Mouse (Mus musculus) lung, embryonic 15.5 days (tissue): ENCODE measurements around the gene Synpo2. TPM values are rescaled to one million over a fixed set of nuclear protein-coding genes. Genes with fewer than 3 reads are reported as not detected.

Experiments used
- ATAC-seq: fragments of 200-750 bp; cut with Nextera tagmentation; 2 replicates; pipeline ENCODE4 v1.8.0; 2017; ENCODE audit warnings: moderate number of reproducible peaks, borderline replicate concordance; ENCODE audit not compliant: low FRiP score, low TSS enrichment; ENCODE audit errors: extremely low read depth
- H3K27ac ChIP-seq: fragments of 300-500 bp; sonication (generic); 2 replicates; pipeline ENCODE4 v1.5.1; 2015; ENCODE audit warnings: moderate library complexity, mild to moderate bottlenecking, inconsistent platforms
- H3K27me3 ChIP-seq: fragments of 300-500 bp; sonication (generic); 2 replicates; pipeline ENCODE4 v1.6.1; 2015; ENCODE audit warnings: inconsistent platforms
- H3K36me3 ChIP-seq: fragments of 300-500 bp; sonication (generic); 2 replicates; pipeline ENCODE4 v1.6.1; 2015; ENCODE audit warnings: inconsistent platforms
- H3K4me1 ChIP-seq: fragments of 300-500 bp; sonication (generic); 2 replicates; pipeline ENCODE4 v1.6.1; 2015; ENCODE audit warnings: inconsistent platforms
- H3K4me2 ChIP-seq: fragments of 300-500 bp; sonication (generic); 2 replicates; pipeline ENCODE4 v1.6.1; 2015; ENCODE audit warnings: inconsistent platforms, mild to moderate bottlenecking, moderate library complexity
- H3K4me3 ChIP-seq: fragments of 300-500 bp; sonication (generic); 2 replicates; pipeline ENCODE4 v1.5.1; 2015; ENCODE audit warnings: mild to moderate bottlenecking, inconsistent platforms
- H3K9ac ChIP-seq: fragments of 300-500 bp; sonication (generic); 2 replicates; pipeline ENCODE4 v1.6.1; 2015; ENCODE audit warnings: inconsistent platforms
- H3K9me3 ChIP-seq: fragments of 300-500 bp; sonication (generic); 2 replicates; pipeline ENCODE4 v1.6.1; 2016; ENCODE audit warnings: inconsistent platforms
- WGBS: fragments of 180-500 bp; shearing (Covaris S2); methylation state at CpG from one replicate; pipeline ENCODE4 v1.1.7; 2015; 5-methylcytosine and 5-hydroxymethylcytosine counted together
- polyA plus RNA-seq: library from polyadenylated mRNA; unstranded; fragments of >200 nt; fragmentation: Nextera tagmentation; extraction: Ambion mirVana; gene quantifications from 2 replicates; pipeline ENCODE4 v1.2.1, GENCODE M21; 2015

Gene Synpo2
- polyA plus RNA-seq, 1 experiment from 2014 or later = 11.3 TPM

DNA sequence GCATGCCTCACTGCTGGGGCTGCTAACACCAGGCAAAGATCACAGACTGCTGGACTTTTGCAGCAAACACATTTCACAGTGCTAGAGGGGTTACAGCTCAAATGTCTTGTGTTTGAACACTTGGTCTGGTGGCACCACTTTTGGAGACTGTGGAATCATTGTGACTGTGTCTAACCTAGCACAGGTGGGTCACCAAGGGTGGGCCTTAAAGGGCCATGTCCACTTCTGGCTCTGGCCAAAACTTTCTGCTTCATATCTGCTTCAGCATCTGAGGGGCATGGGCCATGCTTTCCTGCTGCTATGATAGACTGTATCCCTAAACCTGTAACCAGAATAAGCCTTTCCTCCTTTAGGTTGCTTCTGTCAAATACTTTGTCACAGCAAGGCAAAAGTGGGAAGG, 1.5 kb upstream of the Synpo2 start:
- no peak for ATAC-seq
- Histone ChIP-seq H3K27ac (no peak overlapping the region), H3K4me2 (no peak overlapping the region), H3K9ac (no peak overlapping the region), H3K36me3 (no peaks in the 10 kb centered on the region), H3K9me3 (no peaks in the 10 kb centered on the region), H3K4me1 (peaks cover 12% of the 10 kb centered on the region), H3K27me3 (peaks cover 12% of the 10 kb centered on the region; the same call in 1 of the 2 replicates), H3K4me3 (no peak overlapping the region)

DNA sequence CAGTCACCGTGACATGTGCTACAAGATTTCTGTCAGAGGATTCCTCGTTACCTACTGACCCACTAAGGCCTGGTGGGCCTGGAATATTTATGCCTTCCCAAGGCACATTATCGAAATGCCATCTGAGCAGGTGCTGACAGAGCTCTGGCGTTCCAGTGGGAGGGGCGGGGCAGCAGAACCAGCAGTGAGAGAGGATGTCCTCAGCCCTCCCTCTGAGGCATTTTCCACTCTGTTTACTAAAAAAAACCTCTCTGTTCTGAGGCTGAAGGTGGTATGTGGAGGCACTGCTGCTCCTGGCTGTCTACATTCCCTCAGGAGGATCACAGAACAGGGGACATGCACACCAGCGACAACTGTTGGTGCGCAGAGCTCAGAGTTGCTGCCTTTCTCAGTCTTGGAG, 1.1 kb upstream of the Synpo2 start:
- H3K9me3 ChIP-seq = no peaks in the 10 kb centered on the region
- no peak overlapping the region for H3K4me2 ChIP-seq
- H3K36me3 ChIP-seq = no peaks in the 10 kb centered on the region
- peaks cover 12% of the 10 kb centered on the region; the same call in 1 of the 2 replicates for H3K27me3 ChIP-seq
- no peak overlapping the region for H3K27ac ChIP-seq
- WGBS = 24% methylated on average over 7 of the region's 7 CpGs
- ATAC-seq = peak; percentile 23; the same call in 1 of the 2 replicates
- peaks cover 12% of the 10 kb centered on the region for H3K4me1 ChIP-seq
- no peak overlapping the region for H3K4me3 ChIP-seq
- no peak overlapping the region for H3K9ac ChIP-seq

DNA sequence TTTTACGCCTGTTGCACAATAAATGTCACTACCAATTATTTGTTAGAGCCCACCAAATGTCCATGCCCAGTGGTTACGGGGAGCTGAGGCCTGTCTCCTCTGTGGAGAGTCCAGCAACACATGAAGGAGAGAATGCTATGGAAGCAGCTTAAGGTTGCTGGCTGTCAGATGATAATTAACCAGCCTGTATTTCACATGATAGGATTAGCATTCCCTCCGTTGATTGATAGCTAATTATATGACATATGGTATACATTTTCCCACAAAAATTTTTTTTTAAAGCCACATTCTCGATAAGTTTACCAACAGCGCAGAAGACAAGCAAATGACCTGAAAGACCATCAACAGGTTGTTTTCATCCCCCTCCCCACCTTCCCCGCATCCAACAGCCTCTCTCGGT, 454 bp downstream of the Synpo2 start:
- H3K9me3 ChIP-seq = no peaks in the 10 kb centered on the region
- peak overlapping the region; percentile 44 for H3K4me3 ChIP-seq
- H3K9ac ChIP-seq = peak overlapping the region; percentile 40
- WGBS = 29% methylated on average over 7 of the region's 7 CpGs
- no peaks in the 10 kb centered on the region for H3K36me3 ChIP-seq
- H3K4me2 ChIP-seq = peak overlapping the region; percentile 71
- peaks cover 12% of the 10 kb centered on the region; the same call in 1 of the 2 replicates for H3K27me3 ChIP-seq
- no peak for ATAC-seq
- peaks cover 12% of the 10 kb centered on the region for H3K4me1 ChIP-seq
- H3K27ac ChIP-seq = no peak overlapping the region

DNA sequence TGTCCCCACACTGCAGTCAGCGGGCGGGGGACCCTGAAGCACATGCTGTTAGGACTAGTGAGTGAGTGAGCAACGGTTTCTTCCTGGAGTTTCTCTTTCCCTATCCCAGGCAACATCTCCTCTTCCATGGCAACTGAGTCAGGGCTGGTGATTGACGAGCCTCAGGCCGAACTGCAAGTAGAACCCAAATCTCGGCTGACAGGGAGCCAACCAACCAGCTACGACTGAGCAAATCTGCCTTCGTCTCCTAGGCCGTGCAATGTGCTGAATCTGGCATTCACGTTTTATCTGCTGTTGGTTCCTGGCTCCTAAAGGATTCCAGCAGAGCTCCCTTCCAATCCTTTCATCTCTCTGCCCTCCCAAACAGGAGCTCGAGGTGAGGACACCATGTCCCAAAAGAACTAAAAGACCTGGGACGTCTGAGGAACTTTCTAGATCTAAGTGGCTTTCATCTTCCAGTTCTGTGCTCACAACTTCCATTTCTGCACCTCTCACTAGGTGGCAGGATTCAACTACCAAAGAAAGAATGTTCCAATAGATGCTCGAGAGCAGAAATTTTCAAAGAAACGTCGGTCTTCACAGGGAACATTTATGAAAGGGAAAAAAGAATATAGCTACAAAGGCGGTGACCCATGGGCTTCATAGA, 1.6 kb downstream of the Synpo2 start:
- no peaks in the 10 kb centered on the region for H3K9me3 ChIP-seq
- H3K36me3 ChIP-seq = no peaks in the 10 kb centered on the region
- peaks cover 12% of the 10 kb centered on the region for H3K4me1 ChIP-seq
- H3K4me3 ChIP-seq = peak overlapping the region; percentile 9; the same call in 1 of the 2 replicates
- peak overlapping the region; percentile 19; the same call in 1 of the 2 replicates for H3K4me2 ChIP-seq
- H3K27ac ChIP-seq = no peak overlapping the region
- H3K9ac ChIP-seq = no peak overlapping the region
- H3K27me3 ChIP-seq = peaks cover 12% of the 10 kb centered on the region; the same call in 1 of the 2 replicates
- no peak for ATAC-seq
- WGBS = 40% methylated on average over 16 of the region's 16 CpGs

DNA sequence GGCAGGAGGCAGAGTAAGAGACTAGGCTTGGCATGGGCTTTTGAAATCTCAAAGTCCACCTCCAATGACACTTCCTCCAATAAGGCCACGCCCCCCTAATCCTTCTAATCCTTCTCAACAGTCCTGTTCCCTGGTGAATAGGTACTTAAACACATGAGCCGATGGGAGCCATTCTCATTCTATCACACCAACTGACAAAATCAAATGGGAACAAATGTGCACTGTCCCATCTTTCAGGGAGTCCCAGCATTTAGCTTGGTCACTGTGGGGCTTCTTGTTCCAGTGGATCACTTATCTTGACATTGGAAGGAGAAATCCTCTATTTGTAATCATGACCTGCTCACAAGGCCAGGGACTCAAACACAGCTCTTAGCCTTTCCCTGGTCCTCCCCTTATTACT, 4.3 kb downstream of the Synpo2 start:
- Histone ChIP-seq H3K4me2 (no peak overlapping the region), H3K36me3 (no peaks in the 10 kb centered on the region), H3K9ac (no peak overlapping the region), H3K27ac (no peak overlapping the region), H3K9me3 (no peaks in the 10 kb centered on the region), H3K4me1 (peaks cover 6% of the 10 kb centered on the region), H3K27me3 (peaks cover 3% of the 10 kb centered on the region; the same call in 1 of the 2 replicates), H3K4me3 (no peak overlapping the region)
- WGBS = 85% methylated on average over 2 of the region's 2 CpGs
- no peak for ATAC-seq

DNA sequence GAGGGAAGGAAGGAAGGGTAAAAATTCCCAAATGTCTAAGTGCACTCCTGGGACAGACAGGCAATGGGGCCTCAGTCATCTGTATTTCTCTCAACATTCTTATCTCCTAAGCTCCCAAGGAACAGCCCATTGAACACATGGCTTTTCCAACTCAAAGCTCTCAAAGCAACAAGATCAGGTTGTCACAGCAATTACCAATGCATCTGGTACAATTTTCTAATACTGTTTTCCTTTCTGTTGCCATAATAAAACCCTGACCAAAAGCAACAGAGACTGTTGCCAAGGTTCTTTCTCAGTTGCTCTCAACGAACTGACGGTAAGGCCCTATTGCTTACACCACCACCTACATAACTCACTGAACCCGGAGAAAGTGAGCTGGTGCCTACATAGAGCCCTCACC, 8.7 kb downstream of the Synpo2 start:
- no peak for ATAC-seq
- Histone ChIP-seq H3K4me3 (no peak overlapping the region), H3K9ac (no peak overlapping the region), H3K9me3 (no peaks in the 10 kb centered on the region), H3K4me2 (no peak overlapping the region), H3K36me3 (no peaks in the 10 kb centered on the region), H3K4me1 (no peaks in the 10 kb centered on the region), H3K27ac (no peak overlapping the region), H3K27me3 (no peaks in the 10 kb centered on the region)
- 82% methylated on average over 3 of the region's 3 CpGs for WGBS

DNA sequence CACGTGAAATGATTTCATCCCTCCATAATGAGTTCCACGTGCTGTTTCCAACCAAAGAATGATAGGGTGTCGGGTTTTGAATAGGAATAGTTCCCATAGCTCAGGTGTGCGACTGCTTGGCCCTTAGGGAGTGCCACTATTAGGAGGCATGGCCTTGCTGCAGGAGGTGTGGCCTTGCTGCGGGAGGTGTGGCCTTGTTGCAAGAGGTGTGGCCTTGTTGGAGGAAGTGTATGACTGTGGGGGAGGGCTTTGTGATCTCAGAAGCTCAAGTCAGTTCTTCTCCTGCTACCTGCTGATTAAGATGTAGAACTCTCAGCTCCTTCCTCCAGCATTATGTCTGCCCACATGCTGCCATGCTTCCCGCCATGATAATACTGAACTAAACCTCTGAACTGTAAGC, 17.3 kb downstream of the Synpo2 start:
- 52% methylated on average over 6 of the region's 6 CpGs for WGBS
- Histone ChIP-seq H3K36me3 (no peaks in the 10 kb centered on the region), H3K4me3 (no peak overlapping the region), H3K9ac (no peak overlapping the region), H3K4me2 (no peak overlapping the region), H3K4me1 (no peaks in the 10 kb centered on the region), H3K27me3 (no peaks in the 10 kb centered on the region), H3K27ac (no peak overlapping the region), H3K9me3 (no peaks in the 10 kb centered on the region)
- no peak for ATAC-seq

DNA sequence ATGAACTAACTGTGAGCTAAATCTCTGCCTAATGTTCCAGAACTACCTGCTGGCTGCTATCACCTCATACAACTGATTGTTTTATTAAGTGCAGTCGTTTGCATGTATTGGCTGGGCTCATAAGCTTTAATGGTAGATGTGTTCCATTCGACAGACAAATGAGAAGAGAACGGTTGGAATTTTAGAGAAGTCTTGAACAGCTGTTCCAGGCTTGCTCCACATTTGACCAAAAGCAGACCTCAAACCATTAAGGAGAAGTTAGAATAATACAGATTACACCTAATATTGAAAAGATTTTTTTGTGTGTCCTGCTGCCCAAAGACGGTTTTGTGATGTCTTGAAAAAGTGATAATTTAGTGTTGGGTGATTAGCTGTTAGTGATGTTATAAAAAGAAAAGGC, 27.1 kb downstream of the Synpo2 start:
- Histone ChIP-seq H3K27me3 (no peaks in the 10 kb centered on the region), H3K27ac (no peak overlapping the region)
- 41% methylated on average over 4 of the region's 4 CpGs for WGBS

DNA sequence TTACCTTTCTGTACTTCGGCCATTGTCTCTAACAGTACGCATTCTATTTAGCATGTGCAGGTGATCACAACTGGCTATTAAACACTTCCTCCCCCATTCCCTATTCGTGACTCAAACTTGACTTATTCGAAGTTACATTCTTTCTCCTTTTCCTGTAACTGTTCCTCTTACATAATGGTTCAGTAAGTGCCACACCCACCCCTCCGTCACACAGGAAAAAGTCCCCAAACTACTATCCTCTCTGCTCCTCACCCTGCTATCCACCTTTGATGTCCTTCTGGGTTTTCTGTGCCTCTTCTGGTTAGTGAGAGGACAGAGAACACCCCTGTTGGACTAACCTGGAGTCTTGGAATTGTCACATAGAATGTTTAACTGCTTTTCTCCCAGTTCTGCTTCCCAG, 28.6 kb downstream of the Synpo2 start:
- 63% methylated on average over 5 of the region's 5 CpGs for WGBS
- no peaks in the 10 kb centered on the region for H3K36me3 ChIP-seq
- no peaks in the 10 kb centered on the region for H3K9me3 ChIP-seq
- H3K9ac ChIP-seq = no peak overlapping the region
- H3K4me1 ChIP-seq = peaks cover 13% of the 10 kb centered on the region
- no peak overlapping the region for H3K4me3 ChIP-seq
- no peak overlapping the region for H3K4me2 ChIP-seq
- ATAC-seq = no peak
- H3K27me3 ChIP-seq = no peaks in the 10 kb centered on the region
- no peak overlapping the region for H3K27ac ChIP-seq

More for the DNA sequence above, 27.1 kb downstream of the Synpo2 start:
- Histone ChIP-seq H3K4me3 (no peak overlapping the region), H3K9me3 (no peaks in the 10 kb centered on the region), H3K36me3 (no peaks in the 10 kb centered on the region), H3K9ac (no peak overlapping the region), H3K4me2 (no peak overlapping the region), H3K4me1 (peaks cover 13% of the 10 kb centered on the region)
- ATAC-seq = no peak

DNA sequence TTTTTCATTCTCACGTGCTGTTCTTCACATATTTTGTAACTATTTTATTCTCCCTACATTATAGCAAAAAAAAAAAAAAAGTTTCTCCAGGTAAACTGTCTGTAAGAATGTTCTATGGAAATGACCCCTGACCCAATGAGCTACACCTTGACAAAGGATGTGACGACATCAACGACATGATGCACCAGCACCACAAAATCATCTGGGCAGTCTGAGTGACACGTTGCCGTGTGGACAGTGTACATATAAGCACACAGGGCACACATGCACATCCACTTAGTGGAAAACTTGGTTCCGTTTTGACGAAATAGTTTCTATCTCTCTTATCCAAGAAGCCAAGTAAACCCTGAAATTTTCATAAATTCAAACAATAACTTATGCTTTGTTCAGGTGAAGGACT, 30.5 kb downstream of the Synpo2 start:
- Histone ChIP-seq H3K9me3 (no peaks in the 10 kb centered on the region), H3K4me1 (peaks cover 13% of the 10 kb centered on the region), H3K27me3 (no peaks in the 10 kb centered on the region), H3K9ac (no peak overlapping the region), H3K4me3 (no peak overlapping the region), H3K27ac (peak overlapping the region; percentile 62), H3K36me3 (no peaks in the 10 kb centered on the region), H3K4me2 (no peak overlapping the region)
- ATAC-seq = no peak
- 69% methylated on average over 7 of the region's 7 CpGs for WGBS

DNA sequence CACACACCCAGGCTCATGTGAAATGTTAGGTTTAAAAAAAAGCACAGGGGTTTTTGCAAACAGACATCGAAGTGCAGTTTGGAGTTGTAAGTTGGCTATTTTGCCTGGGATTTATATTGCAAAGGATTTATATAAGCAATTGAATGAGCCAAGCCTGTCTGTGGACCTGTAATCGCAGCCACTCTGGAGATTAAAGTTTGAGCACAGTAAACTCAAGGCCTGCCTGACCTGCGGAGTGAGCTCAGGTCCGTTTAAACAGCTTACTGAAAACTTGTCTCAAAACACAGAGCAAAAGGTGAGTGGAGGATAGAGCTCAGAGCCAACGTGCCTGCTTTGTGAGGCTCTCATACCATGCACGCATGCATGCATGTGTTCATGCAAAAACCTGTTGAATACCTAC, 30.9 kb downstream of the Synpo2 start:
- H3K9me3 ChIP-seq = no peaks in the 10 kb centered on the region
- H3K9ac ChIP-seq = no peak overlapping the region
- ATAC-seq = peak; percentile 27; the same call in 1 of the 2 replicates
- H3K4me1 ChIP-seq = peaks cover 13% of the 10 kb centered on the region
- WGBS = 30% methylated on average over 6 of the region's 6 CpGs
- no peaks in the 10 kb centered on the region for H3K27me3 ChIP-seq
- no peak overlapping the region for H3K4me3 ChIP-seq
- H3K4me2 ChIP-seq = no peak overlapping the region
- H3K27ac ChIP-seq = peak overlapping the region; percentile 62
- no peaks in the 10 kb centered on the region for H3K36me3 ChIP-seq

DNA sequence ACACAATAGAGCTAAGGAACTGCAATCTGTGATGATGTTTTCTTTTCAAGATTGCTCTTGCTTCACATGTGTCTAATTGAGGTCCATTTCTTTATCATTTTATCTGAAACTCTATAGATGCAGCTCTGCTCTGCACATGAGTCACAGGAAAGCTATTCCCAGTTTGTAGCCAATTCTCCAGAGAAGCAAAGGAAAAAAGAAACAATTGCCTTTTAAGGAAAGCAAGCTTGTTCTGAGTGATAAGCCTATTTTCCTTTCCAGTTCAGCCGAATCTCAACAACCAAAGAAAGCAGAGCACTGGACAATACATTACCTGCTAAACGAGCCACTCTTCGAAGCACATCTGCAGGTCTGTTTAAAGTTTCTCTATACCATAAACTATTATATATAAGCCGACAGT, 31.3 kb downstream of the Synpo2 start:
- H3K36me3 ChIP-seq = no peaks in the 10 kb centered on the region
- ATAC-seq = peak; percentile 86; the same call in 1 of the 2 replicates
- no peak overlapping the region for H3K4me3 ChIP-seq
- WGBS = 10% methylated on average over 4 of the region's 4 CpGs
- H3K27ac ChIP-seq = peak overlapping the region; percentile 62
- H3K4me1 ChIP-seq = peaks cover 13% of the 10 kb centered on the region
- no peaks in the 10 kb centered on the region for H3K27me3 ChIP-seq
- H3K9ac ChIP-seq = no peak overlapping the region
- H3K9me3 ChIP-seq = no peaks in the 10 kb centered on the region
- H3K4me2 ChIP-seq = no peak overlapping the region
